Mouse (Mus musculus): ENCODE results near the gene Slc25a42.
"Not testable (repeated sequence)": the region's sequence is repeated elsewhere in the genome, so short reads cannot be mapped to it uniquely, and the experiment has no call there.

The Slc25a42 gene

GRCm38 (mm10) chr8:70212112-70213055, at the start of gene Slc25a42:
Slc25a42 (minus strand) TSS chr8:70212305.
- peak; percentile 99 for DNase-seq (ENCODE audit: low read depth)

DNA sequence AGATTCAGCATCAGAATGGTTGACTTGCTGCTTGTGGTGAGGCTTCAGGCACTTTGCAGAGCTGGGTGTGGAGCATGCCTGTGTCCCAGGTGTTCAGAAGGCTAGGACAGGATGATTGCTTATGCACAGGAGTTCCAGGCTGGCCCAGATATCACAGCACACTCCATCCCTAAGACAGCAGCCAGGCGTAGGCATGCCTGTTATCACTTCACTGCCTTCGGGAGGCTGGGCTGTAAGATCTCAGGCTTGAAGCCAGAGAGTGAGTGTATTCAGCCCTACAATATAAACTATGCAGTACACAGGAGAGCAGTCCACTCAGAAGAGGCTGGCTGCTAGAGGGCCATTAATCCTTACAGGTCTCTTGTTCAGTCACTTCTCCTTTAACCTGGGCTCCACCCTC, 46.9 kb upstream of the Slc25a42 start:
- no peak for DNase-seq (ENCODE audit: low read depth)

- DNase-seq (ENCODE audit: low read depth) = no peak
Observed at GRCm38 (mm10) chr8:70258600-70258999, 46.5 kb upstream of the Slc25a42 start.

GRCm38 (mm10) chr8:70257456-70257855, 45.4 kb upstream of the Slc25a42 start:
- DNase-seq (ENCODE audit: low read depth) = no peak

GRCm38 (mm10) chr8:70254628-70255027, 42.5 kb upstream of the Slc25a42 start:
- DNase-seq (ENCODE audit: low read depth) = no peak

- no peak for DNase-seq (ENCODE audit: low read depth)
Observed at GRCm38 (mm10) chr8:70247841-70248240, 35.7 kb upstream of the Slc25a42 start.

- DNase-seq (ENCODE audit: low read depth) = no peak
Observed at GRCm38 (mm10) chr8:70246622-70247021, 34.5 kb upstream of the Slc25a42 start.

DNA sequence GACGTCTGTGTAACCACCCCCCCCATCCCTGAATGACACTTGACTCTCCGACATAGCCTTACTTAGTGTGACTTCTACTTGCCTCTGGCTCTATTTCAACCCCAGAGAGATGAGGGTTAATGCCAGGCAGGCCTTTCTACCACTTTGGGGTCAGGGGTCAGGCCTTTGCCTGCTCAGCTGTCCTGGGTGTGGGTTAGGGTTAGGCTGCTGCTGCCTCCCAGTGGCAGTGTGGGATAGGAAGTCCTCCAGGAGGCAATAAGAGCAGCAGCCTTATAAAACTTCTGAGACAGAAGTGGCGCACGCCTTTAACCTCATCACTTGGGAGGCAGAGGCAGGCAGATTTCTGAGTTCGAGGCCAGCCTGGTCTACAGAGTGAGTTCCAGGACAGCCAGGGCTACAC, 28.5 kb upstream of the Slc25a42 start:
- DNase-seq (ENCODE audit: low read depth) = no peak

DNA sequence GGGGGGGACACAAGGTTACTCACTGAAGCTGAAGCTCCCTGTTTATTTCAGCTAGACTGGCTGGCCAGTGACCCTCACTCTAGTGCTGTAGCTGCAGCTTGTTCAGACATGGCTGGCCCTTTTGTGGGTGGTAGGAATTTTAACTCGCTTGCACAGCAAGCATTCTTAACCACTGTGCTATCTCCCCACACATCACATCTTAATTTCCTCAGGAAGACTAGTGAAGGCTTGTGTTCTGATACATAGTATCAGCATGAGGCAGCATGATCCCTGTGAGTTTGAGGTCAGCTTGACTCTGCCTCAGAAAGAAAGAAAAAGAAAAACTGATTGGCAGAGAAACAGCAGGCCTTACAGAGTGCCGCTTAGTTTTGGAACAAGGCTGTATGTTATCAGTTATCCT, 25.7 kb upstream of the Slc25a42 start:
- DNase-seq (ENCODE audit: low read depth) = no peak

DNA sequence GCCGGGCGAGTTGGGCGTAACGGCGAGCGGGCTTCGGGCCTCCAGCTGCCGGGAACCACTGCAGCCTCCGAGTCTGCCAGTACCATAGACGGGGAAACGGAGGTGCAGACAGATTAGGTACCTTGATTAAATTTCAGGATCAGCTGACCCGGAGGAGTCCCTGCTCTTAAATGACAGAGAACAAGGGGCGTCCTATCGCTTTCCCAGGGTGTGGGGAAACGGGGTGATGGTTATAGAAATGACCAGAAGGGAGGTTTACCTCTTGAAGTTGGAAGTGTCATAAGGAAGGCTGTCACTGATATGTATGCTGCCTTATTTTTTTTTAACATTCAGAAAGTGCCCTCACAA, 22.6 kb upstream of the Slc25a42 start:
- no peak for DNase-seq (ENCODE audit: low read depth)

- DNase-seq (ENCODE audit: low read depth) = peak; percentile 93
Observed at GRCm38 (mm10) chr8:70234080-70234780, 22.1 kb upstream of the Slc25a42 start, which contains the start of the genes Sugp2 and Armc6. Sugp2 (plus strand) TSS chr8:70234226. Armc6 (minus strand) TSS chr8:70234466.

- DNase-seq (ENCODE audit: low read depth) = no peak
Observed at GRCm38 (mm10) chr8:70233606-70234005, 21.5 kb upstream of the Slc25a42 start.

DNA sequence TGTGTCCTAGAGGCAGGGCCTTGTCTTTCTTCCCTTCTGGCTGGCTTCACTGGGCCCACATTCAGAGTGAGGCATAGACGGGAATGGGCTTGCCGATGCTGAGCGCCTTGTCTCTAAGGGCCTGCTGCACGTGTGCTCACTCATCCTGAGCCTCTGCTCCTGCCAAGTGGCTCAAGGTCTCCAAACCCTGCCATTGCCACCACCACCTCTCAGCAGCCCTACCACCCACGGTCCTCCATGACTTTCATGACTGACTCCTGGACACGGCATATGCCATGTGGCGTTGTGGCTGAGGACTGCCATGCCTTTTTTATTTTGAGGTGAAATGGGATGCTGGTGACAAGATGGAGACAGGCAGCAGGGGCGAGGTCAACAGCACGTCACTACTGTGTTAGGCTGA, 18.7 kb upstream of the Slc25a42 start:
- no peak for DNase-seq (ENCODE audit: low read depth)

- no peak for DNase-seq (ENCODE audit: low read depth)
Observed at GRCm38 (mm10) chr8:70227997-70228396, 15.9 kb upstream of the Slc25a42 start.

GRCm38 (mm10) chr8:70223341-70223740, 11.2 kb upstream of the Slc25a42 start:
- DNase-seq (ENCODE audit: low read depth) = no peak

DNA sequence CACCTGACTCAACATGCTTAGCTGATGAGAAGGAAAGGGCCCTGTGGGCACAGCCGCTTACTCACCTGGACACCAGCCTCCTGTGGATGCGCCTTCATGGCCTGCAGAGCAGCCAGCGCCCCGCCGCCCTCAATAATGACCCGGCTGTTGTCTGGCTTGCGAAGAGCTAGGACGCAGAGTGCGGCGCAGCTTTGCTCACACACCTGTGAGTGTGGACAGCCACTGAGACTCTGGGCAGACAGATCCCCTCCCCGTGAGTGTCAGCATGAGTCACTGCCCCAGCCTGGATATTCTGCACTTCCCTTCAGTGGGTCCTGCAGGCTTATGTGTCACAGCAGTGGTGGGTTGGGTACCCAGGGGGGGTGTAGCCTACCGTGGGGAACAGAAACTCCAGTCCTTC, 9.9 kb upstream of the Slc25a42 start:
- no peak for DNase-seq (ENCODE audit: low read depth)

- DNase-seq (ENCODE audit: low read depth) = no peak
Observed at GRCm38 (mm10) chr8:70220911-70221310, 8.8 kb upstream of the Slc25a42 start.

GRCm38 (mm10) chr8:70220236-70220840, 8.2 kb upstream of the Slc25a42 start:
- DNase-seq (ENCODE audit: low read depth) = no peak

GRCm38 (mm10) chr8:70219107-70219684, 7.1 kb upstream of the Slc25a42 start:
- no peak for DNase-seq (ENCODE audit: low read depth)

- DNase-seq (ENCODE audit: low read depth) = no peak
Observed at GRCm38 (mm10) chr8:70217441-70217840, 5.3 kb upstream of the Slc25a42 start.

GRCm38 (mm10) chr8:70216566-70216965, 4.5 kb upstream of the Slc25a42 start:
- DNase-seq (ENCODE audit: low read depth) = no peak

GRCm38 (mm10) chr8:70216161-70216560, 4.1 kb upstream of the Slc25a42 start:
- not testable (repeated sequence) for DNase-seq (ENCODE audit: low read depth)
